Mouse (Mus musculus) liver, adult 2 months (tissue): ENCODE results near the gene Cyb5r1.

Source experiments
- CTCF ChIP-seq: fragments of 200-500 bp; IDR thresholded peaks from 2 replicates; pipeline ENCODE4 v1.5.1; 2011; ENCODE audit warnings: low read depth, low read length, control low read depth
- POLR2A ChIP-seq: fragments of 200-500 bp; IDR thresholded peaks from 2 replicates; pipeline ENCODE4 v1.6.1; 2011; ENCODE audit warnings: low read length, control low read depth; ENCODE audit not compliant: insufficient read depth; ENCODE audit errors: extremely low read depth

DNA sequence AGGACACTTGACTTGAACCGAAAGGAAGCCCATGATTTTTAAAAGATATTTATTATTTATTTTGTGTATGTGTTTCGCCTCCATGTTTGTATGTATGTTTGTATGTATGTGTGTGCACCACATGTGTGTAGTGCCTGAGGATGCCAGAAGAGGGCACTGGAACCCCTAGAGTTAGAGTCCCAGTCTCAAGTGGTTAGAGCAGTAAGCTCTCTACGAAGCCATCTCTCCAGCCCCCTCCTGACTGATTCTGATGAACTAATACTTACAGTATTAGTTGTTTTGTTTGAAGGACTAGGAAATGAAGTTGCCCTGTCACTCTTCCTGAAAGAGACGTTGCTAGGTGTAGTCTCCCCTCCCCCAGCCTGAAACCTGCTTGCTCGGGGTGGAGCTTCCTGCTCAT is 5.6 kb upstream of the Cyb5r1 start:
- TF ChIP-seq POLR2A = no peak
- TF ChIP-seq CTCF = no peak
